28 mouse cellular contexts compared by ENCODE assay signal in genomic region chr8:126004953-126005352, GRCm38 (mm10). TPM values are rescaled to one million over a fixed set of nuclear protein-coding genes. Genes with fewer than 3 reads are reported as not detected.
"Had no signal": no experiment of that assay in that cellular context is flagged by ENCODE, and none has a peak within 500 bp of the region (broad histone marks: within the 10 kb centered on the region; RNA-seq: fewer than 3 reads in every experiment).

No protein-coding gene starts in this region.

- DNase-seq: gastrocnemius, adult 2 months; gastrocnemius, postnatal 10 days; gastrocnemius, postnatal 25 days; heart, adult 11 months; heart, adult 2 months; heart, postnatal 14 days; heart, postnatal 36 days; kidney, adult 11 months; kidney, adult 2 months; kidney, adult 9 months; kidney, postnatal 14 days; kidney, postnatal 36 days; layer of hippocampus, adult 9-11 months; layer of hippocampus, postnatal 36 days; left cerebral cortex, postnatal 4 days; liver; liver, embryonic 13.5 days; liver, postnatal 0 days had no signal

- H3K27ac ChIP-seq: gastrocnemius, adult 2 months; heart, adult 2 months; heart, embryonic 13.5 days; heart, embryonic 15.5 days; hindbrain, embryonic 13.5 days; hindbrain, embryonic 15.5 days; hindbrain, postnatal 0 days; kidney, embryonic 15.5 days; kidney, postnatal 0 days; limb, embryonic 12.5 days; liver, embryonic 13.5 days; liver, embryonic 15.5 days had no signal

- H3K4me3 ChIP-seq: gastrocnemius, adult 2 months; heart, adult 2 months; heart, embryonic 13.5 days; heart, embryonic 15.5 days; hindbrain, embryonic 13.5 days; hindbrain, embryonic 15.5 days; kidney, embryonic 15.5 days; limb, embryonic 12.5 days; liver, embryonic 13.5 days; liver, embryonic 15.5 days had no signal

- H3K4me1 ChIP-seq: hindbrain, embryonic 15.5 days; limb, embryonic 12.5 days; liver, embryonic 13.5 days; liver, embryonic 15.5 days had no signal

- H3K27me3 ChIP-seq: heart, embryonic 13.5 days; heart, embryonic 15.5 days; hindbrain, embryonic 13.5 days; hindbrain, embryonic 15.5 days; kidney, embryonic 15.5 days; limb, embryonic 12.5 days; liver, embryonic 15.5 days had no signal

RNA-seq across cellular contexts. Expression of gene Kcnk1, which starts 10.0 kb away (rescaled TPM):
- total RNA-seq: heart, postnatal 14 days; hematopoietic stem cell, adult 5-6 weeks had no signal
